24 mouse cellular contexts compared by ENCODE assay signal in the genomic region with DNA sequence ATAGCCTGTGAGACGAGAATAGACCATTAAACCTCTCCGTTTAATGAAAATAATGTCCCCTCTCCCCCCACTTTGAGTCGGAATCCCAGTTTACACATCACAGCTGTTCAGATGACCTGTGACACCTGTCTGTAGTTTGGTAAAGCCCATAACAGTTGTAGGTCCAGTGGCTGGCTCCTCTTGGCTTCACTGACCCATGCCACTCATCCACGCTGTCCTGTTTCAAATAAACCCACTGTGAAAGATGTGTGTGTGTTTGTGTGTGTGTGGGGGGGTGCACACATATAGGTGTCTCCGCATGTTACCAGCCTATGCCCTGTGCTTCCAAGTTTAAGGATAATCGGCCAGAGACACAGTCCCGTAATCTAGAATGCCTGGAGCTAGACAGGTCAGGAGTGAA.
"Had no signal": no experiment of that assay in that cellular context is flagged by ENCODE, and none has a peak within 500 bp of the region (broad histone marks: within the 10 kb centered on the region; RNA-seq: fewer than 3 reads in every experiment).

No protein-coding gene starts in this region.

- H3K4me3 ChIP-seq: embryonic facial prominence, embryonic 10.5 days; embryonic facial prominence, embryonic 12.5 days; embryonic facial prominence, embryonic 13.5 days; embryonic facial prominence, embryonic 15.5 days; erythroblast, embryonic 14.5 days; forebrain, embryonic 10.5 days; forebrain, embryonic 12.5 days; forebrain, embryonic 13.5 days; forebrain, embryonic 15.5 days; gastrocnemius, adult 2 months; heart, adult 2 months; heart, embryonic 10.5 days had no signal

- H3K9ac ChIP-seq: embryonic facial prominence, embryonic 12.5 days; embryonic facial prominence, embryonic 13.5 days; embryonic facial prominence, embryonic 15.5 days; forebrain, embryonic 12.5 days; forebrain, embryonic 13.5 days; forebrain, embryonic 15.5 days; forebrain, postnatal 0 days had no signal

- H3K4me2 ChIP-seq: embryonic facial prominence, embryonic 12.5 days; embryonic facial prominence, embryonic 13.5 days; embryonic facial prominence, embryonic 15.5 days; forebrain, embryonic 12.5 days; forebrain, embryonic 13.5 days; forebrain, embryonic 15.5 days; heart, embryonic 11.5 days had no signal

- H3K9me3 ChIP-seq: embryonic facial prominence, embryonic 10.5 days; embryonic facial prominence, embryonic 12.5 days; embryonic facial prominence, embryonic 13.5 days; embryonic facial prominence, embryonic 15.5 days; forebrain, embryonic 12.5 days; forebrain, embryonic 13.5 days; forebrain, embryonic 15.5 days; heart, embryonic 10.5 days had no signal

- H3K27ac ChIP-seq: embryonic facial prominence, embryonic 10.5 days; embryonic facial prominence, embryonic 12.5 days; embryonic facial prominence, embryonic 13.5 days; embryonic facial prominence, embryonic 15.5 days; forebrain, embryonic 10.5 days; forebrain, embryonic 12.5 days; forebrain, embryonic 13.5 days; forebrain, embryonic 15.5 days; gastrocnemius, adult 2 months; heart, adult 2 months; heart, embryonic 10.5 days had no signal

- DNase-seq: cerebellum, adult 9-10 months; cerebellum, adult 9-11 months; cerebellum, postnatal 10 days; cerebellum, postnatal 14 days; cerebellum, postnatal 36 days; embryo, embryonic 11 days; forebrain, postnatal 0 days; gastrocnemius, adult 2 months; gastrocnemius, postnatal 10 days; gastrocnemius, postnatal 14 days; gastrocnemius, postnatal 25 days; heart, adult 18-20 months; heart, adult 2 months had no signal
